Mouse (Mus musculus) stomach, postnatal 0 days (tissue): ENCODE measurements around the gene Ppargc1a. TPM values are rescaled to one million over a fixed set of nuclear protein-coding genes. Genes with fewer than 3 reads are reported as not detected.

ENCODE experiments used
- ATAC-seq: fragments of 200-750 bp; cut with Nextera tagmentation; 2 replicates; pipeline ENCODE4 v1.8.0; 2017; ENCODE audit not compliant: low FRiP score, low TSS enrichment
- DNase-seq: peaks from one replicate; pipeline ENCODE4 v3.0.0-alpha.2; 2016; ENCODE audit warnings: low spot score
- H3K27ac ChIP-seq: fragments of 300-500 bp; sonication (generic); replicated peaks from 2 replicates; pipeline ENCODE4 v1.5.1; 2014; ENCODE audit warnings: mild to moderate bottlenecking, control low read depth
- H3K27me3 ChIP-seq: fragments of 300-500 bp; sonication (generic); 2 replicates; pipeline ENCODE4 v1.6.1; 2014; ENCODE audit warnings: low read length; ENCODE audit not compliant: control insufficient read depth, insufficient read depth
- H3K36me3 ChIP-seq: fragments of 300-500 bp; sonication (generic); 2 replicates; pipeline ENCODE4 v1.6.1; 2014; ENCODE audit warnings: low read length, mixed read lengths; ENCODE audit not compliant: control insufficient read depth, insufficient read depth
- H3K4me1 ChIP-seq: fragments of 300-500 bp; sonication (generic); replicated peaks from 2 replicates; pipeline ENCODE4 v1.6.1; 2014; ENCODE audit warnings: antibody characterized with exemption; ENCODE audit not compliant: control insufficient read depth, insufficient read depth
- H3K4me2 ChIP-seq: fragments of 300-500 bp; sonication (generic); replicated peaks from 2 replicates; pipeline ENCODE4 v1.6.1; 2014; ENCODE audit warnings: low read depth, mild to moderate bottlenecking, control low read depth, moderate library complexity
- H3K4me3 ChIP-seq: fragments of 300-500 bp; sonication (generic); 2 replicates; pipeline ENCODE4 v1.5.1; 2014; ENCODE audit warnings: low read depth, low read length, control low read depth
- H3K9ac ChIP-seq: fragments of 300-500 bp; sonication (generic); 2 replicates; pipeline ENCODE4 v1.6.1; 2014; ENCODE audit warnings: mild to moderate bottlenecking, low read length, control low read depth, mixed read lengths
- H3K9me3 ChIP-seq: fragments of 300-500 bp; sonication (generic); 2 replicates; pipeline ENCODE4 v1.6.1; 2016; ENCODE audit warnings: low read length; ENCODE audit not compliant: control insufficient read depth
- CTCF ChIP-seq: IDR thresholded peaks from 2 replicates; pipeline ENCODE4 v1.5.1; 2016; ENCODE audit warnings: antibody characterized with exemption, low read depth, mild to moderate bottlenecking, moderate library complexity
- EP300 ChIP-seq: optimal IDR thresholded peaks from 2 replicates; pipeline ENCODE3; 2016; ENCODE audit warnings: antibody characterized with exemption
- WGBS: fragments of 180-500 bp; shearing (Covaris S2); extraction: QIAGEN DNeasy Blood & Tissue Kit; methylation state at CpG from one replicate; pipeline ENCODE4 v1.1.7; 2014; 5-methylcytosine and 5-hydroxymethylcytosine counted together
- polyA plus RNA-seq: library from polyadenylated mRNA; unstranded; fragments of >200 nt; fragmentation: Nextera tagmentation; extraction: Ambion mirVana; gene quantifications from 2 replicates; pipeline ENCODE4 v1.2.1, GENCODE M21; 2015

Gene Ppargc1a
- polyA plus RNA-seq, 1 experiment from 2014 or later: 5.1 TPM

- TF ChIP-seq CTCF: no peak
- no peak for TF ChIP-seq EP300
- 59% methylated on average over 1 of the region's 1 CpGs for WGBS
- Histone ChIP-seq H3K4me3 (no peak overlapping the region), H3K4me1 (no peaks in the 10 kb centered on the region), H3K9me3 (no peaks in the 10 kb centered on the region), H3K4me2 (no peak overlapping the region), H3K27me3 (no peaks in the 10 kb centered on the region), H3K36me3 (no peaks in the 10 kb centered on the region), H3K27ac (no peak overlapping the region), H3K9ac (no peak overlapping the region)
- DNase-seq (no peak), ATAC-seq (no peak)
Observed at GRCm38 (mm10) chr5:51483768-51484167, 83.8 kb downstream of the Ppargc1a start.

- ATAC-seq (no peak), DNase-seq (no peak)
- no peak overlapping the region for H3K9ac ChIP-seq
- no peaks in the 10 kb centered on the region for H3K9me3 ChIP-seq
- H3K36me3 ChIP-seq: no peaks in the 10 kb centered on the region
- TF ChIP-seq EP300: no peak
- no peak for TF ChIP-seq CTCF
- H3K4me3 ChIP-seq: no peak overlapping the region
- H3K4me2 ChIP-seq: no peak overlapping the region
- H3K4me1 ChIP-seq: no peaks in the 10 kb centered on the region
- H3K27me3 ChIP-seq: no peaks in the 10 kb centered on the region
- no peak overlapping the region for H3K27ac ChIP-seq
Observed at GRCm38 (mm10) chr5:51479859-51480258, 87.7 kb downstream of the Ppargc1a start.

- Histone ChIP-seq H3K4me3 (no peak overlapping the region), H3K9me3 (no peaks in the 10 kb centered on the region), H3K9ac (no peak overlapping the region), H3K27ac (no peak overlapping the region), H3K36me3 (no peaks in the 10 kb centered on the region), H3K4me1 (no peaks in the 10 kb centered on the region), H3K4me2 (no peak overlapping the region), H3K27me3 (no peaks in the 10 kb centered on the region)
- 64% methylated on average over 2 of the region's 2 CpGs for WGBS
- ATAC-seq (no peak), DNase-seq (no peak)
- TF ChIP-seq EP300 (no peak), CTCF (no peak)
Observed at GRCm38 (mm10) chr5:51479456-51479855, 88.1 kb downstream of the Ppargc1a start.

GRCm38 (mm10) chr5:51478319-51478994 lies 89.1 kb downstream of the Ppargc1a start:
- 23% methylated on average over 7 of the region's 7 CpGs for WGBS
- Histone ChIP-seq H3K9me3 (no peaks in the 10 kb centered on the region), H3K9ac (no peak overlapping the region), H3K4me3 (no peak overlapping the region), H3K36me3 (no peaks in the 10 kb centered on the region), H3K4me2 (no peak overlapping the region), H3K27ac (no peak overlapping the region), H3K4me1 (no peaks in the 10 kb centered on the region), H3K27me3 (no peaks in the 10 kb centered on the region)
- TF ChIP-seq EP300 (no peak), CTCF (no peak)
- no peak for ATAC-seq
- no peak for DNase-seq

GRCm38 (mm10) chr5:51477140-51477539 lies 90.4 kb downstream of the Ppargc1a start:
- no peak for DNase-seq
- no peaks in the 10 kb centered on the region for H3K27me3 ChIP-seq

DNA sequence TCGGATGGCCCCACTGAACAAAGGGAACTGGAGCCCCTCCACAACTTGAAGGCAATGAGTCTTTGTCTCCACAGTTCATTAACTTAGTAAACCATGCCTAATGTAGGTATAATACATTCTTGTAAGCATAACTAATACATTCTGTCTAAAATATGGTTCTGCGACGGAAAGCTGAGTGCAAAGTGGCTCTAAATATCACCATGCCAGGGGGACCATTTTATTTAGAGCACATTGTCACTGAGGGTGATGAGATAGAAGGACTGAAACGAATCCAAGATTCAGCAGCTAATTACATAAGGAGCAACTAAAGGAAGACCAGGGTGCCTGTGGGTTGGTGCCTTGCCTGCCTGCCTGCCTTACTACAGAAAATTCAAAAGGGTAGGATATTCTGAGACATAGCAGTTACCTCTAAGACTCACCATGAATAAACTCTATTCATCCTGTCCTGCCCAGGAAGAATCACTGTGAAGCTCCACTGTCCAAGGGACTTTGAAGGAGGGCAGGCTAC lies 92.4 kb downstream of the Ppargc1a start:
- no peaks in the 10 kb centered on the region for H3K27me3 ChIP-seq
- TF ChIP-seq CTCF: no peak
- no peak for TF ChIP-seq EP300
- H3K27ac ChIP-seq: no peak overlapping the region
- DNase-seq (no peak), ATAC-seq (no peak)
- H3K4me3 ChIP-seq: no peak overlapping the region
- no peak overlapping the region for H3K9ac ChIP-seq
- WGBS: 87% methylated on average over 4 of the region's 4 CpGs
- no peaks in the 10 kb centered on the region for H3K4me1 ChIP-seq
- H3K4me2 ChIP-seq: no peak overlapping the region
- H3K36me3 ChIP-seq: no peaks in the 10 kb centered on the region
- H3K9me3 ChIP-seq: no peaks in the 10 kb centered on the region

More at GRCm38 (mm10) chr5:51477140-51477539, 90.4 kb downstream of the Ppargc1a start:
- Histone ChIP-seq H3K4me3 (no peak overlapping the region), H3K4me2 (no peak overlapping the region), H3K9ac (no peak overlapping the region), H3K27ac (no peak overlapping the region), H3K9me3 (no peaks in the 10 kb centered on the region), H3K36me3 (no peaks in the 10 kb centered on the region), H3K4me1 (no peaks in the 10 kb centered on the region)
- no peak for ATAC-seq
- 84% methylated on average over 3 of the region's 3 CpGs for WGBS
- TF ChIP-seq CTCF (no peak), EP300 (no peak)
